Mouse (Mus musculus) kidney, embryonic 15.5 days (tissue): ENCODE measurements at regions not wholly inside any gene's neighbourhood (a gene's known extent, or its start where the extent isn't known, plus 50 kb on each side); places are given as distances from the start of the nearest gene placed in this dataset.
A peak's percentile ranks its signal among the peaks of the same experiment; 100 is the strongest.

Experiments used
- ATAC-seq: fragments of 200-750 bp; cut with Nextera tagmentation; replicated peaks from 2 replicates; pipeline ENCODE4 v1.8.0; 2017; ENCODE audit warnings: moderate TSS enrichment; ENCODE audit not compliant: low FRiP score
- H3K27ac ChIP-seq: fragments of 300-500 bp; sonication (generic); 2 replicates; pipeline ENCODE4 v1.5.1; 2015; ENCODE audit warnings: mild to moderate bottlenecking, inconsistent platforms
- H3K27me3 ChIP-seq: fragments of 300-500 bp; sonication (generic); 2 replicates; pipeline ENCODE4 v1.6.1; 2015; ENCODE audit warnings: inconsistent platforms
- H3K36me3 ChIP-seq: fragments of 300-500 bp; sonication (generic); 2 replicates; pipeline ENCODE4 v1.6.1; 2015; ENCODE audit warnings: inconsistent platforms
- H3K4me1 ChIP-seq: fragments of 300-500 bp; sonication (generic); 2 replicates; pipeline ENCODE4 v1.6.1; 2015; ENCODE audit warnings: inconsistent platforms
- H3K4me2 ChIP-seq: fragments of 300-500 bp; sonication (generic); 2 replicates; pipeline ENCODE4 v1.6.1; 2015; ENCODE audit warnings: moderate library complexity, mild to moderate bottlenecking, inconsistent platforms
- H3K4me3 ChIP-seq: fragments of 300-500 bp; sonication (generic); replicated peaks from 2 replicates; pipeline ENCODE4 v1.5.1; 2015; ENCODE audit warnings: mild to moderate bottlenecking, inconsistent platforms
- H3K9ac ChIP-seq: fragments of 300-500 bp; sonication (generic); 2 replicates; pipeline ENCODE4 v1.6.1; 2015; ENCODE audit warnings: mild to moderate bottlenecking, inconsistent platforms
- H3K9me3 ChIP-seq: fragments of 300-500 bp; sonication (generic); replicated peaks from 2 replicates; pipeline ENCODE4 v1.6.1; 2016; ENCODE audit warnings: inconsistent platforms
- WGBS: fragments of 180-500 bp; shearing (Covaris S2); methylation state at CpG from one replicate; pipeline ENCODE4 v1.1.7; 2015; ENCODE audit warnings: mixed read lengths; 5-methylcytosine and 5-hydroxymethylcytosine counted together

DNA sequence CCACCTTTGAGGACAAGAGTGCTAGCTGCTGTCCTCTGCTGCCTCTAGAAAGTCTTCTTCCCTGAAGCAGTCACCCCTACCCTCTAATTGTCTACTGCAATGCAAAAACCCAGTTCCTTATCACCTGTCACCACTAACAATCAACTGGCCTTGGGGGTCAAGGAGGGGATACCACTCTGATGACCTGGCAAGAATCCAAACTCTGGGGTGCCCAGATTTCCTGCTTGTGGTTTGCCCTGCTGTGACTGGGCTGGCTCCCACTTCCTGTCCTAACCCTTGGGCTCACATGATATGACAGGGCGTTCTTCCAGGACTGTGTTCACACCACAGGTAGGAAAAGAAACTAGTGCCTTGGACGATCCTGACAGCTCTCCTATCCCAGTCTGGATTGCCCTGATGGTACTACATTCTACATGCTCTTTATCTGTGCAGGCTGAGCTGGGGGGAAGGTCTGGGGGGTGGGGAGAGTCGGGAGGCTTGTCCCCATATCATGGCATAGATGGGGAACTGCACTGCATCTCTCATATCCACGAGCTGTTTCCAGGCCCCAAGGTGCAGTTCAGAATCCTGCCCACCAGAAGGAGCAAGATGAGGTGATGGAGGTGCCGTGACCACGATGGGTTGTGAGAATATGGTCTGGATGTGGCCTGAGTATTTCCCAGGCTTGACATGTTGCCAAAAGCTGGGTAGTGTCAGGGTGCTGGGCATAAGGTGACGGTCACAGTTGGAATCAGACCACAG is 81.0 kb downstream of the Maf start:
- ATAC-seq: no peak
- Histone ChIP-seq H3K4me3 (no peak overlapping the region), H3K27me3 (no peaks in the 10 kb centered on the region), H3K9ac (no peak overlapping the region), H3K4me2 (no peak overlapping the region), H3K27ac (no peak overlapping the region), H3K9me3 (no peaks in the 10 kb centered on the region), H3K36me3 (no peaks in the 10 kb centered on the region), H3K4me1 (0 out of 2 replicates have a peak, but pooled peaks cover 3% of the 10 kb centered on the region)
- WGBS: 89% methylated on average over 7 of the region's 7 CpGs

DNA sequence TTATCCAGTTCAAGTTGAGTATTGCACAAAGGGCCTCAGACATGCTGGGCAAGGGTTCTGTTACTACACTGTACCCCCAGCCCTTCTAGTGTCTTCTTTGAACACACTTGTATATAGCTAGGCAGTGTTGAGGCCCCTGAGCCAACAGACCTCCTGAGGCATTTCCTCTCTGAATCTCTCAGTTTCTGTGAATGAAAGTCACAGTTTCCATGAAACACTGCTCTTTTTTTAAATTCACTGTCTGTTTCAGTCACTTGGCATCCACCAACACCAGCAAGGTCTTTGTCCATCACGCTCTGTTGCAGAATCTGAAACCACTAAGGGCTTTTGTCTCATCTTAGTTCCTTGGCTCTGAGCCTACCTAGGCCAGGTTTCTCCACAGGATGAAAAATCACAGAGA is 82.5 kb downstream of the Maf start:
- H3K9ac ChIP-seq: no peak overlapping the region
- 0 out of 2 replicates have a peak, but pooled peaks cover 3% of the 10 kb centered on the region for H3K4me1 ChIP-seq
- no peaks in the 10 kb centered on the region for H3K36me3 ChIP-seq
- no peak overlapping the region for H3K4me3 ChIP-seq
- no peaks in the 10 kb centered on the region for H3K27me3 ChIP-seq
- no peaks in the 10 kb centered on the region for H3K9me3 ChIP-seq
- ATAC-seq: no peak
- WGBS: 90% methylated on average over 1 of the region's 1 CpGs
- no peak overlapping the region for H3K27ac ChIP-seq
- H3K4me2 ChIP-seq: no peak overlapping the region

DNA sequence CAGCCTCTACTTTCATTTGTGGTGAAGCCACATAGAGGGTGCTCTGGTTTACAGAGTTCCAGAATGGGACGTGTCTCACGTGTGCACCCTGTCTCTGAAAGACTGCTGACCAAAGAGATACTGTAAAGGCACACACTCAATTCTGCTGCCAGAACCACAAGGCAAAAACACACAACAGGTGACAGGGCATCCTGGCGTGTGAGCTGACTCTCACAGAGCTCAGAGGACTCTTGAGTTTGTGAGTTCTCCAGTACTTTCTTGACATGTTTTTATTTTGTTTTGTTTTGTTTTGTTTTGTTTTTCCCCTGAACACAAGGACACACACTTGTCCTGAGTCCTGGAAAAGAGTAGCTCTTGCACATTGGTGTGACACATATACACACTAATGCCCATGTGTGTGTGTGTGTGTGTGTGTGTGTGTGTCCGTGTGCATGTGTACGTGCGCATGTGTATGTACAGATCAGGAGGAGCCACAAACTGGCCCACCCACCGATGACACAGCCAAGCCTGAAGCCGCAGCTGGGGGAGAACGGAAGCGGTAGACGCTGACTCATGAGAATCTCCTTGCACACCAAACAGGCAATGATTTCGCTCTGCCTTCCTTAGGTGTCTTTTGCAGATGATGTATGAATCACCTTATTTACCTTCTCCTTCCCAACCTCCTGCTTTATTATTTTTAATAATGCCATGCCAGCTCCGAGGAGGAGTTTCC is 89.4 kb downstream of the Maf start:
- no peak overlapping the region for H3K4me2 ChIP-seq
- no peaks in the 10 kb centered on the region for H3K9me3 ChIP-seq
- no peak overlapping the region for H3K27ac ChIP-seq
- no peak overlapping the region for H3K4me3 ChIP-seq
- 67% methylated on average over 13 of the region's 13 CpGs for WGBS
- no peaks in the 10 kb centered on the region for H3K36me3 ChIP-seq
- no peaks in the 10 kb centered on the region for H3K27me3 ChIP-seq
- no peak for ATAC-seq
- no peak overlapping the region for H3K9ac ChIP-seq
- 0 out of 2 replicates have a peak, but pooled peaks cover 2% of the 10 kb centered on the region for H3K4me1 ChIP-seq

DNA sequence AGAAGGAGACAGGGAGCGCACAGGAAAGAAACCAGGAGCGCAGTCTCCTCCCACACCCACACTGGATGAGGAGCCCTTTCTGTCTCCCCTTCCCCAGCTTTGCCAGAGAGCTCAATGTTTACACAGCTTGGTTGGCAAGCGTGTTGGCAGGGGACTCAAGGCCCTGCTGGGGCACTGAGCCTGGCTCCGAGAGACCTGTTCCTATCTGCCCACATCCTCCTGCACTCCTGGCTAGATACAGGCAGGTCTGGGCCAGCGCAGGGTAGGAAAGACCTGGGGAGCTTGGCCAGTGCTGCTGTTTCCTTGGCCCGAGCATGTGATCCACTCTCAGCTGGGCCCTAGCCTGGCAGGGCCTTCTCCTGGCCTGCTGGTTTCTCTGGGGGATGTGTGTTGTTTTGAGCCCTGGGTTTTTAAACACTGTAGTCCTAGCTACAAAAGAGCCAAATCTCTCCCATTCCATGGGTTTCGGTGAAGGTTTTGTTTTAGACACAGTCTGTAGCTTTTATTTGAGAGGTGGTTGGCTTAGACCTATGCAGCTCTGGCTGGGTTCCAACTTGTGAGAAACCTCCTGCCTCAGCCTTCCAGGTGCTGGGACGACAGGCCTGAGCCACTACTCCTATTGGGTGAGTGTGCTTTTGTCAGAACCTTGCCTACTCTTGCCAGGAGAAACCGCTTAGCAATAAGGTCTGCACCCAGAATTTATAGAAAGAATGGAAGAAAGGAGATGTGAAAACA is 90.6 kb downstream of the Maf start:
- H3K27me3 ChIP-seq: no peaks in the 10 kb centered on the region
- no peak overlapping the region for H3K27ac ChIP-seq
- no peaks in the 10 kb centered on the region for H3K36me3 ChIP-seq
- no peak overlapping the region for H3K9ac ChIP-seq
- no peak overlapping the region for H3K4me3 ChIP-seq
- WGBS: 88% methylated on average over 9 of the region's 9 CpGs
- H3K9me3 ChIP-seq: no peaks in the 10 kb centered on the region
- H3K4me1 ChIP-seq: 0 out of 2 replicates have a peak, but pooled peaks cover 2% of the 10 kb centered on the region
- H3K4me2 ChIP-seq: no peak overlapping the region
- ATAC-seq: no peak

DNA sequence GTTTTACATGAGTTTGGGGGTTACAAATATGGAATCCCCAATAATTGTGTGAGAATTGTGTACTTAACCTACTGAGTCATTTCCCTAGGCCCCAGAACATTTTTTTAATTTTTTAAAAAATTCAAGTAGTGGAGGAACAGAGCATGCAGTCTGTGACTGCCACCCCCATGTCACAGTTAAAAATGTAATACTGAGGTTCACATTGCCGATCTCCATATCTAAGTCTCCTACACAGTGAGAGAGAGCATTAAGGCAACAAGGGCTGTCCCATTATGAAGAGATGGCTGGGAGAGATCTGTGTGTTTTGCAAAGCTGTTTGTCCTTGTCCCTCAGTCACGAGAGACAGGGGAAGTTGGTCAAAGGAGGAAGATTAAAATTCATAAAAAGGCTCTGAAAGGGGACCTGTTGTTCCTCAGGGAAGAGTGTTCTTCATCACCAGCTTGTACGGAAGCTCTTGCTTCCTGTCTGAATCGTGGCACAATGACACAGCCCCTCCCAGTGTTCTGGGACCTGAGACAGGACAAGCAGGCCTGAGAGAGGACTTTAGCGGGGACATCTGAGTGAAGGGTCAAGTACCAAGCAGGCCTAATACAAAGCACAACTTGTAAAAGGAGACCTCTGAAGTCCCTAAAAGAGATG is 93.5 kb downstream of the Maf start:
- Histone ChIP-seq H3K27ac (no peak overlapping the region), H3K9ac (no peak overlapping the region), H3K27me3 (no peaks in the 10 kb centered on the region), H3K4me1 (0 out of 2 replicates have a peak, but pooled peaks cover 2% of the 10 kb centered on the region), H3K4me3 (no peak overlapping the region), H3K9me3 (no peaks in the 10 kb centered on the region), H3K4me2 (no peak overlapping the region), H3K36me3 (no peaks in the 10 kb centered on the region)
- ATAC-seq: no peak
- 73% methylated on average over 5 of the region's 5 CpGs for WGBS

DNA sequence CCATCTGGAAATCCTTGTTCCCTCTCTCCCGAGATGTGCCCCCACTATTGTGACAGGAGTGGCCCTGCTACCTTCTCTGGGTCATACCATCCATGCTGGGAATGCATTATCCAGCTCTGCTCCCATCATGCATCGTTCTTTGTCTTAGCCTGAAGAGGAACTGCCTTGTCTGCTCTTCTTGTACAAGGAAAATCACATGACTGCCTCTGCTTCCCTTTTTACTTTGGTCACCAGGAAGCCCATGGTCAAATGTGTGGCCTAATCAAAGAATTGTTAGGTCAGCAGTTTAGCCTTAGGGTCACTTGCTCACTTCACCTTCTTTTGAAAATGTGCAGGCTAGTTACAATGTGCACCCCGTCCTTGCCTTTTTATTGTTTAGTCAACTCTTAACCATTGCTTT is 95.5 kb downstream of the Maf start:
- 86% methylated on average over 3 of the region's 3 CpGs for WGBS
- Histone ChIP-seq H3K9ac (no peak overlapping the region), H3K27ac (no peak overlapping the region), H3K9me3 (no peaks in the 10 kb centered on the region), H3K4me2 (no peak overlapping the region), H3K36me3 (no peaks in the 10 kb centered on the region), H3K4me3 (no peak overlapping the region), H3K27me3 (no peaks in the 10 kb centered on the region), H3K4me1 (no peaks in the 10 kb centered on the region)
- no peak for ATAC-seq

DNA sequence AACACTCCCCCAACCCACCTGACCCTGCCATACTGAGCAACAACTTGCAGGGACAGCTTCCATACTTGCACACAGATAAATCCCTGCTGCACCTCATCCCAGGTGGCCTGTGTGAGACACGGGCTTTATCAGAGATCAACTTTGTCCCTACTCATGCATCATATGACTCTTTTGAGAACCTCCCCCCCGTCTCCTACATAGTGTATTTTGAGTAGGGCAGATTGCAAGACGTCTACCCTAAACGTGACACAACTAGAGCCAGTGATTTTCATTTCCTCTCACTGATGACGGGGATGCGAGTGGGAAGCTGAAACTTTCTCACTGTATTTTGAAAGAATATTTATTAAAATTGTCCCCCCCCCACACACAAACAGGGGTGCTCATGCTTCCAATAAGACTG is 107.8 kb downstream of the Maf start:
- peaks cover 6% of the 10 kb centered on the region; the same call in 1 of the 2 replicates for H3K4me1 ChIP-seq
- WGBS: 87% methylated on average over 6 of the region's 6 CpGs
- H3K27ac ChIP-seq: no peak overlapping the region
- no peaks in the 10 kb centered on the region for H3K9me3 ChIP-seq
- no peaks in the 10 kb centered on the region for H3K27me3 ChIP-seq
- H3K9ac ChIP-seq: no peak overlapping the region
- ATAC-seq: no peak
- no peak overlapping the region for H3K4me3 ChIP-seq
- H3K36me3 ChIP-seq: no peaks in the 10 kb centered on the region
- no peak overlapping the region for H3K4me2 ChIP-seq

DNA sequence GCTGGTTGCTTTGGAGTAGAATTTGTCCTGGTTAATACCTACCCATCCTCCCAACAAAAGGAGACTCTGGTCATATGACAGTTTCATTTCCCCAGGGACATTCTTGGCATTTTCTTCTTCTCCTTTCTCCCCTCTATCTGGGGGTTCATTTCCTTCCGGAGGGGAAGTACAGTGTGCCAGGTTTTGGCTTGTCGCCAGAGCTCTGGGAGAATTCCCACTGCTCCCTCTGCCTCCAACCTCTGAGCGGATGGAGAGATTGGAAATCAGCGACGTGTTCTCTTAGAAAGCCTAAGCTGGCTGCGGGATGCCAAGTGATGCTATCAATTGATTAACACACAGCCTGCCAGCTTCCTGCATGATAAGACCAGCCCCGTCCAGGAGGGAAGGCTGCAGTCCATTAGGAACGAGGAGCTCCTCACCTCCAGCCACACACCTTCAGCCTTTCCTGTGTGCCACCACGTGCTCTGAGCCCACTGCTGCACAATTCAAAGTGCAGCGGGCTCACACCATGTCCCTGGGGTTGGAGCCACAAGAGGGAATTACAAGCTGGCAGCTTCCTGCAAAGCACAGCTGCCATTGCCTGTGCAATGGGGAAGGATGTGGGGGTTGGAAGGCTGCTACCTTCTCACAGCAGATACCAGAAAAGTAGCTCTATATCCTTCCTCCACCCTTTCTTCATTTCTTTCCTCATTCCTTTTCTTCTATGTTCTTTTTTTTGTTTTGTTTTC is 110.2 kb downstream of the Maf start:
- WGBS: 52% methylated on average over 10 of the region's 10 CpGs
- ATAC-seq: no peak
- H3K4me1 ChIP-seq: peaks cover 6% of the 10 kb centered on the region; the same call in 1 of the 2 replicates
- H3K9me3 ChIP-seq: no peaks in the 10 kb centered on the region
- H3K36me3 ChIP-seq: no peaks in the 10 kb centered on the region
- no peak overlapping the region for H3K9ac ChIP-seq
- 0 out of 2 replicates have a peak overlapping the region, but pooled peaks have one; percentile 0 for H3K4me2 ChIP-seq
- H3K27me3 ChIP-seq: no peaks in the 10 kb centered on the region
- peak overlapping the region; percentile 27; the same call in 1 of the 2 replicates for H3K27ac ChIP-seq
- no peak overlapping the region for H3K4me3 ChIP-seq

DNA sequence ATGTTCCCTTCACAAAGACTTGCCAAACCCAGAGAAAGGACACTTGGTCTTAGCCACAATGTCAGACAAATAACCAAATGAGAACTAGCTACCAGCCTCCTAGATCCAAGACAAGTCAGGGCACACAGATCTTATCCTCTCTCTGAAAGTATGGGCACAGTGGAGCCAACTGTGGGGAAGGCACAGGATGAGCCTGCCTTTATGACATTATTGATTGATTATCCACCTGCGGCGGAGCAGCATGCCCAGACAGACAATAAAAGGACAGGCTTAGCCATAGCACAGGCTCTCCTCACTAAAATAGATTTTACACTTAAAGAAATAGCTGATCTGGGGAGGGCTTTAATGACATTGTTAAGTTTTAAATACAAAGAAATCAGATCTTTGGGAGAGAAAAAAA is 117.9 kb downstream of the Maf start:
- WGBS: 86% methylated on average over 2 of the region's 2 CpGs
- H3K4me1 ChIP-seq: no peaks in the 10 kb centered on the region
- H3K4me2 ChIP-seq: no peak overlapping the region
- ATAC-seq: no peak
- no peaks in the 10 kb centered on the region for H3K27me3 ChIP-seq
- H3K36me3 ChIP-seq: no peaks in the 10 kb centered on the region
- H3K9me3 ChIP-seq: no peaks in the 10 kb centered on the region
- no peak overlapping the region for H3K9ac ChIP-seq
- H3K27ac ChIP-seq: no peak overlapping the region
- H3K4me3 ChIP-seq: no peak overlapping the region

DNA sequence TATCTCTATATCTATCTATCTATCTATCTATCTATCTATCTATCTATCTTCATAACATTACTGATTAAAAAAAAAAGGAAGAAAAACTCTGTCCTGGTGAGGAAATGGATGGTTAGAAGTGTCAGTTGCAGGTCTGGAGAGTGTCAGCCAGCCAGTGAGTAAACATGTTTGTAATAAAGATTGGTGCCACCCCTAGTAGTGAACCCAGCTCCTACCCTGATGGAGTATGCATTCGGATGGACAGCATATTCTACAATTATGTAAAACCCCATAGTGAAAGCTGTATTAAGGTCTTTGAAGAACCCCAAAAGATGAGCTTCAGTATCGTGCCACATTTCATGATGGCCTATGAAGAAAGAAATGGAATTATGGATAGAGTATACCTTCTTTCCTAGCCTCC is 118.5 kb downstream of the Maf start:
- Histone ChIP-seq H3K27ac (no peak overlapping the region), H3K27me3 (no peaks in the 10 kb centered on the region), H3K4me2 (no peak overlapping the region), H3K4me1 (no peaks in the 10 kb centered on the region), H3K9ac (no peak overlapping the region), H3K36me3 (no peaks in the 10 kb centered on the region), H3K9me3 (no peaks in the 10 kb centered on the region), H3K4me3 (no peak overlapping the region)
- ATAC-seq: no peak
- WGBS: 98% methylated on average over 2 of the region's 2 CpGs

DNA sequence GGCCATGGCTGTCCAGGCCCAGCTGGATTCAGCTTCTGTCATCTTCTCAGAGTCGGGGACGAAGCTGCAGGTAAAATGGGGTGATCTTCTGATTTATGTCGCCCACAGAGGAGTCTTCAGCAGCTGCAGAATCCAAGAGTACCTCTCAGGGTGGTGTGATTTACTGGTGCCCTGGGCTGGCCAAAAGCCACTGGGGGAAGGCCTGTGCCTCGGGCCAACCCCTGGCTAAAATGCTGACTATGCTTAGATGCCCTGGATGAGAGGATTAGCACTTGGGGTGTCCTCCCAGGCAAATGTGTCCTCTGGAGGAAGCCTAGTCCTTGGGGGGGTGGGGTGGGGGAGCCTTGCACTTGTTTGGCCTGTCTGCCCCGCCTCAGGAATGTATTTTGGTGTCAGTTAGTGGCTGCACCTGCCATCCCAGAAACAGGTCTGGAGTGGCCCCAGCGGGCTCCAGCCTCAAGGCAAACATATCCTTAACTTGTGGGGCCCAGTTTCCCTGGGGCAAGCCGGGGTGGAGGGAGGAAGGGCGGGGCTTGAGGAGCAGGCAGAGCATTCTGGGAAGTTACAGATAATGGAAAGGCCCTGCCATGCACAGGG is 123.2 kb downstream of the Maf start:
- no peak overlapping the region for H3K9ac ChIP-seq
- no peak for ATAC-seq
- H3K4me3 ChIP-seq: no peak overlapping the region
- H3K9me3 ChIP-seq: no peaks in the 10 kb centered on the region
- H3K4me2 ChIP-seq: no peak overlapping the region
- H3K36me3 ChIP-seq: no peaks in the 10 kb centered on the region
- no peaks in the 10 kb centered on the region for H3K4me1 ChIP-seq
- no peak overlapping the region for H3K27ac ChIP-seq
- no peaks in the 10 kb centered on the region for H3K27me3 ChIP-seq
- WGBS: 71% methylated on average over 8 of the region's 8 CpGs
